Mouse (Mus musculus) stomach, postnatal 0 days (tissue): ENCODE data around the gene Hist2h3c1. TPM values are rescaled to one million over a fixed set of nuclear protein-coding genes. Genes with fewer than 3 reads are reported as not detected.

Experiments
- ATAC-seq: fragments of 200-750 bp; cut with Nextera tagmentation; 2 replicates; pipeline ENCODE4 v1.8.0; 2017; ENCODE audit not compliant: low FRiP score, low TSS enrichment
- DNase-seq: peaks from one replicate; pipeline ENCODE4 v3.0.0-alpha.2; 2016; ENCODE audit warnings: low spot score
- H3K27ac ChIP-seq: fragments of 300-500 bp; sonication (generic); replicated peaks from 2 replicates; pipeline ENCODE4 v1.5.1; 2014; ENCODE audit warnings: mild to moderate bottlenecking, control low read depth
- H3K27me3 ChIP-seq: fragments of 300-500 bp; sonication (generic); 2 replicates; pipeline ENCODE4 v1.6.1; 2014; ENCODE audit warnings: low read length; ENCODE audit not compliant: control insufficient read depth, insufficient read depth
- H3K36me3 ChIP-seq: fragments of 300-500 bp; sonication (generic); 2 replicates; pipeline ENCODE4 v1.6.1; 2014; ENCODE audit warnings: low read length, mixed read lengths; ENCODE audit not compliant: control insufficient read depth, insufficient read depth
- H3K4me1 ChIP-seq: fragments of 300-500 bp; sonication (generic); replicated peaks from 2 replicates; pipeline ENCODE4 v1.6.1; 2014; ENCODE audit warnings: antibody characterized with exemption; ENCODE audit not compliant: control insufficient read depth, insufficient read depth
- H3K4me2 ChIP-seq: fragments of 300-500 bp; sonication (generic); replicated peaks from 2 replicates; pipeline ENCODE4 v1.6.1; 2014; ENCODE audit warnings: low read depth, mild to moderate bottlenecking, control low read depth, moderate library complexity
- H3K4me3 ChIP-seq: fragments of 300-500 bp; sonication (generic); 2 replicates; pipeline ENCODE4 v1.5.1; 2014; ENCODE audit warnings: low read depth, low read length, control low read depth
- H3K9ac ChIP-seq: fragments of 300-500 bp; sonication (generic); 2 replicates; pipeline ENCODE4 v1.6.1; 2014; ENCODE audit warnings: mild to moderate bottlenecking, low read length, control low read depth, mixed read lengths
- H3K9me3 ChIP-seq: fragments of 300-500 bp; sonication (generic); 2 replicates; pipeline ENCODE4 v1.6.1; 2016; ENCODE audit warnings: low read length; ENCODE audit not compliant: control insufficient read depth
- CTCF ChIP-seq: IDR thresholded peaks from 2 replicates; pipeline ENCODE4 v1.5.1; 2016; ENCODE audit warnings: antibody characterized with exemption, low read depth, mild to moderate bottlenecking, moderate library complexity
- EP300 ChIP-seq: optimal IDR thresholded peaks from 2 replicates; pipeline ENCODE3; 2016; ENCODE audit warnings: antibody characterized with exemption
- WGBS: fragments of 180-500 bp; shearing (Covaris S2); extraction: QIAGEN DNeasy Blood & Tissue Kit; methylation state at CpG from one replicate; pipeline ENCODE4 v1.1.7; 2014; 5-methylcytosine and 5-hydroxymethylcytosine counted together
- polyA plus RNA-seq: library from polyadenylated mRNA; unstranded; fragments of >200 nt; fragmentation: Nextera tagmentation; extraction: Ambion mirVana; gene quantifications from 2 replicates; pipeline ENCODE4 v1.2.1, GENCODE M21; 2015

The Hist2h3c1 gene
- polyA plus RNA-seq, 1 experiment from 2014 or later: 1.2 TPM

DNA sequence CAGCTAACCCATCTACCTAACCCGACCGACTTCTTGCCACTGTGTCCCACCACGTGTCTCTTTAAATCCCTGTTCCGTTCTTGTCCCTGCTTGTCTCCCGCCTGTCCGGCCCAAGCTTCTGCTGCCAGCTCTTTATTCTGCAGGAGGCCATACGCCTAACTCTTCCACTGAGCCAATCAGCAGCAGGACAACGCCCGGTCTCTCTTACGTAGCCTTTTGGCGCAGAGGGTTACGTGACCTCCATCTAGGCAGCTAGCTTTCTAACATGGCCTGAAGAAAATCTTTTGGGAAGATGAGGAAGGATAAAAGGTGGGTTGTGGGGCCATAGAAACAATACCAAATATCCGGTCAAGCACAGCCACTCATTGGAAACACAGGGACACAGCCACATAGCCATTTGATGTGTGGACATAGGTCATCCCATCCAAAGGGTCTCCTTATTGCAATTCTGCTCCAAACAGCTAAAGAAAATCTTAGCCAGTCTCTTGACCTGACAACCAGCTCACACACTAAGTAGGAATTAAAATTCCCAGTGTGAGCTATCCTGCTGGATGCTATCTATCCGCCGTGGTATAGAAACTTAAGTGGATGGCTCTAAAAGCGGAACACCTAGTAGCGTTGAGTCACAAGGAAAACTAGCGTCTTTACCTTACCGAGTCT lies 15.9 kb downstream of the Hist2h3c1 start:
- peak overlapping the region; percentile 65 for H3K4me2 ChIP-seq
- H3K27ac ChIP-seq: peak overlapping the region; percentile 98
- ATAC-seq (peak; percentile 86), DNase-seq (peak; percentile 80)
- 0 out of 2 replicates have a peak, but pooled peaks cover 2% of the 10 kb centered on the region for H3K4me1 ChIP-seq
- WGBS: 2% methylated on average over 19 of the region's 19 CpGs
- TF ChIP-seq CTCF (no peak), EP300 (no peak)
- H3K36me3 ChIP-seq: no peaks in the 10 kb centered on the region
- peak overlapping the region; percentile 65 for H3K4me3 ChIP-seq
- no peaks in the 10 kb centered on the region for H3K9me3 ChIP-seq
- no peaks in the 10 kb centered on the region for H3K27me3 ChIP-seq
- peak overlapping the region; percentile 83 for H3K9ac ChIP-seq

DNA sequence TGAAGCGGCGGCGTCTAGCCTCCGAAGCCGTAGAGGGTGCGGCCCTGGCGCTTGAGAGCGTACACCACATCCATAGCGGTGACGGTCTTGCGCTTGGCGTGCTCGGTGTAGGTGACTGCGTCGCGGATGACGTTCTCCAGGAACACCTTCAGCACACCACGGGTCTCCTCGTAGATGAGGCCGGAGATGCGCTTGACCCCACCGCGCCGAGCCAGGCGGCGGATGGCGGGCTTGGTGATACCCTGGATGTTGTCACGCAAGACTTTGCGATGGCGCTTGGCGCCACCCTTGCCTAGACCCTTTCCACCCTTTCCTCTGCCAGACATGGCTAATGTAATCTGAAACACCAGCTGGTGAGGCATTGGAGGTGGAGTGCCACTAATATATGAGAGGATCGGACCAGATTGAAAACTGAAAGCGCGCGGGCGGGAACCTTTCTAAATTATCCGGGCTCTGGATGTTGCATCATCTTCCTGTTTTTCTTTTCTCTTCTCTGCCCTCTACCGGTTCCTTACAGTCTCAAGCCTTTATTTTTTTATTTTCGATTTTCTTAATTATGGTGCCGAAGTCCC lies 16.6 kb downstream of the Hist2h3c1 start, which contains the start of gene Hist2h4:
Gene Hist2h4 (minus strand): TSS at position 333 of the 572 bp plus-strand sequence.
- DNase-seq (peak; percentile 94), ATAC-seq (peak; percentile 88)
- H3K27ac ChIP-seq: peak within 1 kb of the TSS; percentile 98
- peak within 1 kb of the TSS; percentile 83 for H3K9ac ChIP-seq
- peak within 1 kb of the TSS; percentile 65 for H3K4me3 ChIP-seq
- H3K36me3 ChIP-seq: no peaks in the 10 kb centered on the region
- peak within 1 kb of the TSS; percentile 65 for H3K4me2 ChIP-seq
- H3K4me1 ChIP-seq: 0 out of 2 replicates have a peak, but pooled peaks cover 2% of the 10 kb centered on the region
- TF ChIP-seq EP300 (peak; percentile 97), CTCF (peak; percentile 73)
- no peaks in the 10 kb centered on the region for H3K9me3 ChIP-seq
- H3K27me3 ChIP-seq: no peaks in the 10 kb centered on the region
- under 1% methylated on average over 40 of the region's 40 CpGs for WGBS

DNA sequence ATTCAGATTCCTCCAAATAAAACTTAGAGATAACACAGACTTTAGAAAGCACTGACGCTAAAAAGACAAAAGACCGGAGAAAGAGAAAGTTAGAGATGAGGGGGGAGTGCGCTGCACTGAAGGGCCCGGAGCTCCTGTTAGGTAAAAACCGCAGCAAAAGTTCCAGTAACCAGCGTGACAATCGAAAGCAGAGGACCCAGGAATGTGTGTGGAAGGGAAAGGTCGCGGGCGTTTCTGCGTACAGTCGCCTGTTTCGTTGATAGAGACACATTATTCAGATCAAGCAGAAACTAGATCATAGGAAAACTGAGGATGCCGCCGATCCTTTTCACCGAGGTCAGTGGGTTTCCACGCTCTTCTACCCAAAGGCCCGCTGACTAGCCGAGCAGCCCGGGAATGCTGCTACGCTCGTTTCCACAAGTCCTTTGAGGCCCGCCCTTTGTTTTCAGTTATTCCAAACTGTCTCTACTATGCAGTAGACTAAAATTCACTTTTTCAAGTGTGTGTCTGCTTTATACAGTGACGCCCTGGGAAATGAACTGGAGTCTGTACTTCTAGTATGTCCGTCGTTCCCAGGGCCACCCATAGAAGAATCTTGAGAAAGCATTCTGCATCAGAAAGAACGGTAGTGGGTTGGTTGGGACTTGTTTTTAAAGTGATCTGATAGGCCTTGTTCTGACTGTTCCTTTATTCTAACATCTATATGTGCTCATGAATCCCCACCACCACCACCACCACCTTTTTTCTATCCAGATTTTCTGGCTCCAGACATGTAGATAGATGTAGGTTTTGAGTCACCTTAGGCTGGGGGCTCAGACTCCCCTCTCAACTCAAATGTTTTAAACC lies 17.3 kb downstream of the Hist2h3c1 start:
- Histone ChIP-seq H3K4me2 (peak overlapping the region; percentile 65), H3K9me3 (no peaks in the 10 kb centered on the region), H3K36me3 (no peaks in the 10 kb centered on the region), H3K4me3 (peak overlapping the region; percentile 65), H3K27me3 (no peaks in the 10 kb centered on the region), H3K27ac (peak overlapping the region; percentile 98), H3K9ac (peak overlapping the region; percentile 73), H3K4me1 (0 out of 2 replicates have a peak, but pooled peaks cover 2% of the 10 kb centered on the region)
- peak; percentile 42 for ATAC-seq
- peak; percentile 83 for TF ChIP-seq EP300
- TF ChIP-seq CTCF: no peak
- 3% methylated on average over 27 of the region's 27 CpGs for WGBS
- peak; percentile 66 for DNase-seq

DNA sequence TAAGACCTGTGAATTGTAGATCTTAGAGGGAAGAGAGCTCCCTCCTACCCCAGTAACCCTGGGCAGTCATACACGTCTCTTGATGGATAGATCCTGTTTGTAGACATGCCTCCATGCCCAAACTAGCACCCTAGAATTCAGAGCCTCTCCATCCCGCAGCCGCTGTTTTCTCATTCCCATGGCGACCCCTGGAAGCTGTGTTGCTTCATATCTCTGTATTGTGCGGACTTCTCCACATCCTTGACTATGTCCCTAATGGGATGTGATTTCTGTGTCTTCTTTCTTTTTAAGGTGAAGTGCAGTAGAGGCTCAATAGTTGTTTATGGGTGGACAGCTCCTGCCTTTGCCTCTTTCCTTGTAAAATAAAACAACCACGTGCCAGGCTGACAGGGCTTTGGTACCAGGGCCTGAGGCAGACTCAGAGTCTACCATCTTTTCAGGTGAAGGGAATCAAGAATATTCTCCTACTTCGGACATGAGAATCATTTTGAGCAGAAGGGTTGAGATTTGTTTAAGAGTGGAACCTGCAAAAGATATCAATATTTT lies 18.0 kb downstream of the Hist2h3c1 start:
- TF ChIP-seq EP300 (no peak), CTCF (no peak)
- 0 out of 2 replicates have a peak, but pooled peaks cover 2% of the 10 kb centered on the region for H3K4me1 ChIP-seq
- H3K27me3 ChIP-seq: no peaks in the 10 kb centered on the region
- no peak for DNase-seq
- no peaks in the 10 kb centered on the region for H3K9me3 ChIP-seq
- peak overlapping the region; percentile 98 for H3K27ac ChIP-seq
- peak overlapping the region; percentile 65 for H3K4me2 ChIP-seq
- no peak for ATAC-seq
- H3K9ac ChIP-seq: peak overlapping the region; percentile 73
- H3K36me3 ChIP-seq: no peaks in the 10 kb centered on the region
- WGBS: 68% methylated on average over 7 of the region's 7 CpGs
- H3K4me3 ChIP-seq: peak overlapping the region; percentile 65; the same call in 1 of the 2 replicates

DNA sequence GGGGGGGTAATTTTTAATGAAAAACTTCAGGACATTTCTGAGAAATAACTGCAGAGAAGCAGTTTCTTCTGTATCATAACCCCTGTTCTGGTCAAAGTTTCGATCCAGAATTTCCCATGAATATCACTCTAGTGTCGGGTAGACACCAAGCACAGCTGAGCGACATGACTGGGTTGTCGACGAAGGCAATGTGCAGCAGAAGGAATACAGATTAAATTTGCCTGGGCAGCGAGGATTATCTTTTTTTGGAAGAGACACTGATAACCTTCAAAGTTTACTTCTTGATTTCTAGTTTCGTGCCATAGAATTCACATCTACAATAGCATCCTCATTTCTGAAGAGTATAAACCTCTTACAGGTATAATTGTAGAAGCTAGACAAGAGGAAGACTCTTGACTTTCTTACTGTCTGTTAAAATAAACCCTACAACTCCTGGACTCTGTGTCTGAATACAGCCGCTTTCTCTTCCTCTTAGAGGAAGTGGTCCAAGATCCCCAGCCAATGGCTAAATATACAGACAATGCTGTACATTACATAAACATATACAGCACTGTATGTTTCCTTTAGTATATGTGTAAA lies 19.7 kb downstream of the Hist2h3c1 start:
- no peak for DNase-seq
- 84% methylated on average over 8 of the region's 8 CpGs for WGBS

More for the DNA sequence above, 19.7 kb downstream of the Hist2h3c1 start:
- H3K4me2 ChIP-seq: no peak overlapping the region
- 0 out of 2 replicates have a peak, but pooled peaks cover 2% of the 10 kb centered on the region for H3K4me1 ChIP-seq
- H3K9me3 ChIP-seq: no peaks in the 10 kb centered on the region
- no peaks in the 10 kb centered on the region for H3K36me3 ChIP-seq
- no peak overlapping the region for H3K4me3 ChIP-seq
- H3K27ac ChIP-seq: no peak overlapping the region
- ATAC-seq: no peak
- no peak for TF ChIP-seq CTCF
- TF ChIP-seq EP300: no peak
- H3K27me3 ChIP-seq: no peaks in the 10 kb centered on the region
- H3K9ac ChIP-seq: no peak overlapping the region
